8 mouse cellular contexts compared by ENCODE assay signal in genomic region chr6:141333245-141333644, GRCm38 (mm10).
DNase-seq lines count a peak whose midpoint lies in the region; ATAC-seq and TF ChIP-seq lines count a peak whose summit lies in the region.

No protein-coding gene starts in this region.

- no peak overlapping the region for H3K4me3 ChIP-seq in hindbrain, postnatal 0 days (ENCODE audit: low read length)
- H3K4me3 ChIP-seq in hindbrain, embryonic 10.5 days = no peak overlapping the region
- no peak overlapping the region for H3K4me3 ChIP-seq in heart, adult 2 months
- H3K4me3 ChIP-seq in kidney, embryonic 14.5 days (ENCODE audit: low read length) = no peak overlapping the region

- intact Hi-C loops in heart, adult 2 months (cut with DNase I) = loop anchor here (5.0 kb wide), 1 partner anchor 114 kb away; no protein-coding TSS in a partner anchor

- H3K4me2 ChIP-seq in hindbrain, postnatal 0 days (ENCODE audit: low read depth, low read length) = no peak overlapping the region
- H3K4me2 ChIP-seq in kidney, embryonic 14.5 days (replicated peaks; ENCODE audit: low read depth, low read length) = no peak overlapping the region

- 27% methylated on average over 3 of the region's 3 CpGs for WGBS in hindbrain, postnatal 0 days
- WGBS in hindbrain, embryonic 10.5 days = 50% methylated on average over 3 of the region's 3 CpGs
- WGBS in heart, adult 2 months = 9% methylated on average over 3 of the region's 3 CpGs
- WGBS in kidney, embryonic 14.5 days = 44% methylated on average over 3 of the region's 3 CpGs

- 0 out of 2 replicates have a peak, but pooled peaks have one; percentile 24 for TF ChIP-seq POLR2A in heart, adult 2 months (IDR thresholded peaks at IDR 0.05; ENCODE audit: insufficient read depth, low read depth, low read length)

- DNase-seq in hindbrain, postnatal 0 days (ENCODE audit: low spot score) = peak; percentile 48
- no peak for DNase-seq in hindbrain, embryonic 10.5 days (ENCODE audit: low spot score)
- DNase-seq in heart, adult 2 months = peak; percentile 64 to 88
- DNase-seq in lung, postnatal 14 days = peak; percentile 60
- no peak for DNase-seq in thymus, postnatal 10 days (ENCODE audit: low spot score in 2 of 2)
- no peak for DNase-seq in layer of hippocampus, postnatal 25 days (ENCODE audit: extremely low spot score in 1 of 2, low spot score in 1 of 2)
- no peak for DNase-seq in neural tube, embryonic 10.5 days (ENCODE audit: extremely low spot score, low spot score)

- no peaks in the 10 kb centered on the region for H3K9me3 ChIP-seq in hindbrain, postnatal 0 days (ENCODE audit: low read length)
- no peaks in the 10 kb centered on the region for H3K9me3 ChIP-seq in hindbrain, embryonic 10.5 days
- H3K9me3 ChIP-seq in kidney, embryonic 14.5 days (ENCODE audit: control insufficient read depth, low read length) = no peaks in the 10 kb centered on the region

- no peaks in the 10 kb centered on the region for H3K36me3 ChIP-seq in hindbrain, postnatal 0 days (ENCODE audit: insufficient read depth, low read length)
- H3K36me3 ChIP-seq in hindbrain, embryonic 10.5 days = no peaks in the 10 kb centered on the region
- H3K36me3 ChIP-seq in heart, adult 2 months (ENCODE audit: control insufficient read depth, insufficient read depth, low read length) = peaks cover 17% of the 10 kb centered on the region
- no peaks in the 10 kb centered on the region for H3K36me3 ChIP-seq in kidney, embryonic 14.5 days (ENCODE audit: control insufficient read depth, insufficient read depth, low read length)

- no peak overlapping the region for H3K9ac ChIP-seq in hindbrain, postnatal 0 days (replicated peaks; ENCODE audit: low read length)
- H3K9ac ChIP-seq in heart, adult 2 months (ENCODE audit: low read depth, low read length) = no peak overlapping the region
- no peak overlapping the region for H3K9ac ChIP-seq in kidney, embryonic 14.5 days (ENCODE audit: low read depth, low read length)

- H3K27ac ChIP-seq in hindbrain, postnatal 0 days = no peak overlapping the region
- no peak overlapping the region for H3K27ac ChIP-seq in hindbrain, embryonic 10.5 days
- peak overlapping the region; percentile 77 for H3K27ac ChIP-seq in heart, adult 2 months
- no peak overlapping the region for H3K27ac ChIP-seq in kidney, embryonic 14.5 days (ENCODE audit: low read depth, low read length)

- no peak for ATAC-seq in hindbrain, postnatal 0 days
- ATAC-seq in kidney, embryonic 14.5 days (ENCODE audit: low FRiP score, low TSS enrichment) = peak; percentile 36; the same call in 1 of the 2 replicates

- no peak for TF ChIP-seq CTCF in hindbrain, postnatal 0 days (IDR thresholded peaks at IDR 0.05; ENCODE audit: low read depth)
- no peak for TF ChIP-seq CTCF in heart, adult 2 months (IDR thresholded peaks at IDR 0.05)

- no peaks in the 10 kb centered on the region; the same call in 1 of the 2 replicates for H3K79me2 ChIP-seq in heart, adult 2 months (replicated peaks; ENCODE audit: control insufficient read depth, insufficient read depth, low read length)

- no peaks in the 10 kb centered on the region for H3K27me3 ChIP-seq in hindbrain, postnatal 0 days (ENCODE audit: insufficient read depth, low read length)
- no peaks in the 10 kb centered on the region for H3K27me3 ChIP-seq in hindbrain, embryonic 10.5 days (ENCODE audit: insufficient read depth, poor library complexity, severe bottlenecking)
- no peaks in the 10 kb centered on the region for H3K27me3 ChIP-seq in heart, adult 2 months (ENCODE audit: control insufficient read depth, insufficient read depth, low read length)
- H3K27me3 ChIP-seq in kidney, embryonic 14.5 days (ENCODE audit: control insufficient read depth, insufficient read depth, low read length) = no peaks in the 10 kb centered on the region

- peak; percentile 89 for TF ChIP-seq EP300 in heart, adult 2 months (IDR thresholded peaks at IDR 0.05; ENCODE audit: insufficient read depth, low read depth, low read length)

- no peaks in the 10 kb centered on the region for H3K4me1 ChIP-seq in hindbrain, postnatal 0 days (ENCODE audit: insufficient read depth, low read length)
- H3K4me1 ChIP-seq in hindbrain, embryonic 10.5 days (replicated peaks) = 0 out of 2 replicates have a peak, but pooled peaks cover 4% of the 10 kb centered on the region
- peaks cover 6% of the 10 kb centered on the region for H3K4me1 ChIP-seq in heart, adult 2 months (ENCODE audit: control insufficient read depth, insufficient read depth, low read length)
- H3K4me1 ChIP-seq in kidney, embryonic 14.5 days (ENCODE audit: control insufficient read depth, insufficient read depth, low read length) = no peaks in the 10 kb centered on the region

Comparison
In these comparisons a context has a peak if more than half of its experiments do, and no peak if none do; other contexts are left out.
1. DNase-seq: peak in hindbrain, postnatal 0 days (single experiment), heart, adult 2 months (2 of 2) and lung, postnatal 14 days (single experiment); none in hindbrain, embryonic 10.5 days (single experiment), thymus, postnatal 10 days (0 of 2), layer of hippocampus, postnatal 25 days (0 of 2) and neural tube, embryonic 10.5 days (single experiment).